Mouse (Mus musculus) common myeloid progenitor, adult 5-6 weeks (primary cell): ENCODE measurements around the gene Zfp729a. TPM values are rescaled to one million over a fixed set of nuclear protein-coding genes. Genes with fewer than 3 reads are reported as not detected.
"Not testable (repeated sequence)": the region's sequence is repeated elsewhere in the genome, so short reads cannot be mapped to it uniquely, and the experiment has no call there.

Experiments
- ATAC-seq: replicated peaks from 2 replicates; pipeline ENCODE4 v1.8.0; 2016; ENCODE audit warnings: low read depth, mild to moderate bottlenecking, moderate TSS enrichment, inconsistent platforms; ENCODE audit not compliant: poor library complexity, severe bottlenecking
- total RNA-seq: library from RNA; stranded (forward); fragments of 200-1000, 187-1606 nt; gene quantifications from 2 replicates; pipeline ENCODE4 v1.2.3, GENCODE M21; 2017

Zfp729a gene
- total RNA-seq = 15.5 and 18.8 TPM in 2 replicates

DNA sequence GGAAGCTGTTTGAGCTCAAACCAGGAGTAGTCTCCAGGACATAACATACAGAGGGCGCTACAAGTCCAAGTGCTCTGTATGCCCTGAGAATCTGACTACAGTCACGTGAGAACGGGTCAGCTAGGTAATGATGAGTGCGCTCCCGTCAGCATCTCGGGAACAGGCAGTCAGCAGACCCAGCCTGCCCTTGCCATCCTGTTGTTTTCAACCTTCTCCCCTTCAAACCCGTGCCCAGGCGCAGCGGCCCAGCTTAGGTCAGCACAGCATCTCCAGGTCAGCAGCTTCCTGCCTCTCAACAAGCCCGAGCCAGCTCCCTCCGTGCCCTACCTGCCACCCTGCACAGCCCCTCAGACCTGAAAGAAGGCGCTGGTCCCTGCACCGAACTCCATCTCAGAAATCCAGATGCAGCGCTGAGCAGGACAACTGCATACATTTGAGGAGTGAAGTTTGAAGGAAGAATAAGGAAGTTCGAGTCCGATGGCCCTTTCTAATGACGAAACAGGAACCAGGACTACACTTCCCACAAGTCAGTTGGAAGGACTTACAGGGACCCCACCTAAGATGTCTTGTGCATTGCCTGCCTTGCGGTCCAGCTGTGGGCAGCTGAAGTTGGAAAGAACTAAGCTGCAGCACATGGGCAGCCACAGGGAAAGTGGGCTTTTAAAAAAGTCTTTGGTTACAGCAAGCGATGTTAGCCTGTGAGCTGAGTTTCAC lies at the start of gene Zfp729a, which contains the start of gene Gm49345:
Gene Zfp729a (minus strand): TSS at position 498 of the 714 bp plus-strand sequence.
Gene Gm49345 (minus strand): TSS at position 476 of the 714 bp plus-strand sequence.
- peak; percentile 99 for ATAC-seq

DNA sequence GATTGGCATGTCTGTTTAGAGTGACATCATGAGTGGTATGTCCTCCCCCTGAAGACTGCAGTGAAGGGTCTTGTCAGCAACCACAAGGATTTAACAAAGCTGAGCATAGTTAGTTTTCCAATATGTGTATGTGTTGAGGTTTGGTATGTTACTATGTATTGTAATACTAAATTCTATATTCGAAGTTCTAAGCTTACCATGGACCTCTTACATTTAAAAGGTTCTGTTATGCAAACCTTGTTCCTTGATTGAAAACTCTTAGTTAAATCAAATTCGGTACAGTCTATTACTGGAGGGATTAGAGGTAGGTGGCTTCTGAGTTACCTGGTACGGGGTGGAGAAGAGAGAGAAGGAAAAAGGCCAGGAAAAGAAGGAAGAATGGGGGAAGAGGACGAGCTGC lies 49.4 kb upstream of the Zfp729a start, which contains the start of gene Zfp738:
Gene Zfp738 (minus strand): TSS at position 101 of the 400 bp plus-strand sequence.
- ATAC-seq = no peak

DNA sequence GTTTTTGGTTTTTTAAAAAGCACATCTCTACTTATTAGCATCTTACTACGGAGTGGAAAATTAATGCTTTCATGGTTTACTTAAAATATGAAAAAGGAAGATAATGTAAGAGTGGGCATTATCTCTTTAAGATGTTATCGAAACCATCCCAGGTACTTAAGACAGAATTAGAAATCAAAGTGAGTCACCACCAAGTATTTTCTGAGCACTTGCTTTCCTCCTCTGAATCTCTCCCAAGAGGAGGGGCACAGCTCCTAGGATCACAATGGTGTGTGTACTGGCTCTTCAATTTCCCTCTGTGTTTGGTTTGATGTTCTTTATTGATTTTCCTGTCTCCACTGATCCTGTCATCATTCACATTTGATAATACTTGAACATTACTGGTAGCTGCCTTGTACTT lies 46.2 kb upstream of the Zfp729a start:
- not testable (repeated sequence) for ATAC-seq

DNA sequence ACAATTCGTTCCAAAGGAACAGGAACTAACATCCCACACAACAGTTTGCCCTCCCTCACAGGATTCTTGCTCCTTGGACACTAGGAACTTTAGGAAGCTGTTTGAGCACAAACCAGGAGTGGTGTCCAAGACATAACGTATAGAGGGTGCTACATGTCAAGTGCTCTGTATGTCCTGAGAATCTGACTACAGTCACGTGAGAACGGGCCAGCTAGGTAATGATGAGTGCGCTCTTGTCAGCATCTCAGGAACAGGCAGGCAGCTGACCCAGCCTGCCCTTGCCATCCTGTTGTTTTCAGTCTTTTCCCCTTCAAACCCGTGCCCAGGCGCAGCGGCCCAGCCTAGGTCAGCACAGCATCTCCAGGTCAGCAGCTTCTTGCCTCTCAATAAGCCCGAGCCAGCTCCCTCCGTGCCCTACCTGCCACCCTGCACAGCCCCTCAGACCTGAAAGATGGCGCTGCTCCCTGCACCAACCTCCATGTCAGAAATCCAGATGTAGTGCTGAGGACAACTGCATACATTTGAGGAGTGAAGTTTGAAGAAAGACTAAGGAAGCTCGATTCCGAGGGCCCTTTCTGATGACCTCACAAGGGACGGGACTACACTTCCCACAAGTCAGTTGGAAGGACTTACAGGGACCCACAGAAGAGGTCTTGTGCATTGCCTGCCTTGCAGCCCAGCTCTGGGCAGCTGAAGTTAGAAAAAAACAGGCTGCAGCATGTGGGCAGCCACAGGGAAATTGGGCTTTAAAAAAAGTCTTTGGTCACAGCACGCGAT lies 45.6 kb upstream of the Zfp729a start:
- ATAC-seq = peak; percentile 100

DNA sequence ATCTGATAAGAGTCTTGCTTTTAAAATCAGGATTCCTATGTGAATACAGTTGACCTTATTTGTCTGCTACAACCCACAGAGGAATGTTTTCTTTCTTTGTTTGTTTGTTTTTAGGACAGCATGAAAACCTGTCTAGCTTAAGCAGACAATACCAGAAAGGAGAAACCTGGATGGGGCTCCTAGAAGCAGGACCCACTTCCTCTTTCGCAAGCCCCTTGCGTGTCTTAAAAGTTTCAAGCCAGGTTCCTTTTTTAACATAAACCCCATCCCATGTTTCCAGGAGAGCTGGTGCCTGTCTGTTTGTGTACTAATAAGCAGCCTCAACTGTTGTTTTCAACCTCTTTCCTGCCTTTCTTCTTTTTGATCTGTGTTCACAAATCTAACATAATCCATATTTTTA lies 37.3 kb upstream of the Zfp729a start:
- ATAC-seq = no peak

DNA sequence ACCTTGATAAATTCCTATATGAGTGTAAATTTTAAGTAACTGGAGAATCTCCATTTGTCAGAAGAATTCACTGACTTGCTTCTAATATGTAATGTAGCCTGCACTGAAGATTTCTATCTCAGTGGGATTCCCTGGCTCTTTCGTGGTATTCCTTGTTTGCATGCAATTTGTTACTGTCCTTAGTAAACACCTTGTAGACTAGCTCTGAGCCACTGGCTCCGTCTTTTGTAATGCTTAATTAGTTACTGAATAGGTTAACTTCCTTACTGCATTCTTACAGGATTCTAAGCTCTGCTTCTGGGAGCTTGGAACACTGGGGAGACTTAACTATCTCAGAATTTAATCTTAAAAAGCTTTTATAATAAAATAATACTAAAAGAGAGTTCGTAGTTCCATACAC lies 14.9 kb upstream of the Zfp729a start:
- no peak for ATAC-seq

DNA sequence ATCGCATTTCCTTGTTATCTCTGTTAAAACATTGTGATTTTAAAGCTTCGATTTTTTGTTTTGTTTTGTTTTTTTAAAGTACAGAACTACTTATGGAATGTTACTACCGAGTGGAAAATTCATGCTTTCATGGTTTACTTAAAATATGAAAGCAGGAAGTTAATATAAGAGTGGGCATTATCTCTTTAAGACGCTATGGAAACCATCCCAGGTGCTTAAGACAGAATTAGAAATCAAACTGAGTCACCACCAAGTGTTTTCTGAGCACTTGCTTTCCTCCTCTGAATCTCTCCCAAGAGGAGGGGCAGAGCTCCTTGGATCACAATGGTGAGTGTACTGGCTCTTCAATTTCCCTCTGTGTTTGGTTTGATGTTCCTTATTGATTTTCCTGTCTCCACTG lies 27.5 kb downstream of the Zfp729a start:
- ATAC-seq = no peak

DNA sequence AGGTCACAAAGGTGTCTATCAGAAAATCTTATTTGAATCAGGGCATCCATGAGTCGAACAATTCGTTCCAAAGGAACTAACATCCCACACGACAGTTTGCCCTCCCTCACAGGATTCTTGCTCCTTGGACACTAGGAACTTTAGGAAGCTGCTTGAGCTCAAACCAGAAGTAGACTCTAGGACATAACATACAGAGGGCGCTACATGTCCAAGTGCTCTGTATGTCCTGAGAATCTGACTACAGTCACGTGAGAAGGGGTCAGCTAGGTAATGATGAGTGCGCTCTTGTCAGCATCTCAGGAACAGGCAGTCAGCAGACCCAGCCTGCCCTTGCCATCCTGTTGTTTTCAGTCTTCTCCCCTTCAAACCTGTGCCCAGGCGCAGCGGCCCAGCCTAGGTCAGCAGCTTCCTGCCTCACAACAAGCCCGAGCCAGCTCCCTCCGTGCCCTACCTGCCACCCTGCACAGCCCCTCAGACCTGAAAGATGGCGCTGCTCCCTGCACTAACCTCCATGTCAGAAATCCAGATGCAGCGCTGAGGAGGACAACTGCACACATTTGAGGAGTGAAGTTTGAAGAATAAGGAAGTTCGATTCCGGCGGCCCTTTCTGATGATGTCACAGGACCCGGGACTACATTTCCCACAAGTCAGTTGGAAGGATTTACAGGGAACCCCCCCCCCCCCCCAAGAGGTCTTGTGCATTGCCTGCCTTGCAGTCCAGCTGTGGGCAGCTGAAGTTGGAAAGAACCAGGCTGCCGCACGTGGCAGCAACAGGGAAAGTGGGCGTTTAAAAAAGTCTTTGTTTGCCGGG lies 28.3 kb downstream of the Zfp729a start, which contains the start of gene Zfp729b:
Gene Zfp729b (minus strand): TSS at position 642 of the 811 bp plus-strand sequence.
- ATAC-seq = peak; percentile 93

DNA sequence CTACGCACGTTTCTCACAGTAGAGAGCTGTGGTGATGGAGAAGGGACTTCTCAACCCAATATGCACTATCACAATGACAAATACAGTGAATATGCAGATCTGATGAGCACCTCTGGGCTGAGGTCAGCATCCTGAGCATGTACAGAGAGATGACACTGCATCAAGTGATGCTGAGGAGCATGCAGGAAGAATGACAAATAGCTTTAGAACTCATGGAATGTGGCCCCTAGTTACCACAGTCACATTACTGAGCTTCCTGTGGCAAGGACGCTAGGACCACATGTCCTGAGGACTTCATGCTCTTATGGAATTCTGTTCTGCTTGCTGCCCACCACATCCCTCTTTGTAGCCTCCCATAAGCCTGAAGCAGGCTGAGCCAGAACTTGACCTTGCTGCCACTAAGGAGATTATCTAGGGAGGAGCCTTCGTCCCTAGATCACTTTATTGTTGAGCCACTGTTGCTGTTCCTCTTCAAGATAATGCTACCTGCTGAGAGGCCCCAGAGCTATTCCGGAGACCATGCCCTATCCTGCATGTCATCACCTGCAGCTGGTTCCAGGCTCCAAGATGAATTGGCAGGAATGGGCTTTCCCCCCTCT lies 64.9 kb downstream of the Zfp729a start:
- ATAC-seq = no peak

Other genes with a start within 250 kb of the Zfp729a start
- 5.3 and 6.3 TPM in 2 replicates for gene Zfp429, start 238.0 kb downstream of the Zfp729a start, total RNA-seq
- gene Zfp459, start 216.4 kb downstream of the Zfp729a start, total RNA-seq = 1.2 and 6.1 TPM in 2 replicates
- gene Zfp874a, start 186.2 kb downstream of the Zfp729a start, total RNA-seq = 13.8 and 14.0 TPM in 2 replicates
- 10.3 and 15.4 TPM in 2 replicates for gene Zfp874b, start 153.5 kb downstream of the Zfp729a start, total RNA-seq
- 7.9 and 8.4 TPM in 2 replicates for gene Zfp58, start 137.2 kb downstream of the Zfp729a start, total RNA-seq
- not detected in 2 replicates for gene Gm26965, start 111.6 kb downstream of the Zfp729a start, total RNA-seq
- gene Zfp87, start 111.6 kb downstream of the Zfp729a start, total RNA-seq = 16.8 and 17.2 TPM in 2 replicates
- 12.3 and 13.6 TPM in 2 replicates for gene Zfp748, start 84.0 kb downstream of the Zfp729a start, total RNA-seq
- 27.2 and 27.6 TPM in 2 replicates for gene Zfp729b, start 28.1 kb downstream of the Zfp729a start, total RNA-seq
- gene Gm49345, start within 50 bp of the Zfp729a start, total RNA-seq = not detected in 2 replicates
- gene Zfp738, start 49.3 kb upstream of the Zfp729a start, total RNA-seq = 25.2 and 26.0 TPM in 2 replicates
- 14.5 and 21.5 TPM in 2 replicates for gene Zfp65, start 91.4 kb upstream of the Zfp729a start, total RNA-seq
- 2.4 and 8.6 TPM in 2 replicates for gene Zfp85, start 117.4 kb upstream of the Zfp729a start, total RNA-seq
- gene Zfp493, start 141.9 kb upstream of the Zfp729a start, total RNA-seq = 3.0 and 3.2 TPM in 2 replicates
- 7.2 and 9.0 TPM in 2 replicates for gene Zfp273, start 175.9 kb upstream of the Zfp729a start, total RNA-seq
- not detected in 2 replicates for gene Gm10037, start 193.3 kb upstream of the Zfp729a start, total RNA-seq
- gene BC048507, start 225.5 kb upstream of the Zfp729a start, total RNA-seq = not detected in 2 replicates